Mouse (Mus musculus): Measurements from ENCODE around the gene Arl3. TPM values are rescaled to one million over a fixed set of nuclear protein-coding genes. Genes with fewer than 3 reads are reported as not detected.

Arl3 gene
- polyA plus RNA-seq, 1 experiment: 266 TPM

DNA sequence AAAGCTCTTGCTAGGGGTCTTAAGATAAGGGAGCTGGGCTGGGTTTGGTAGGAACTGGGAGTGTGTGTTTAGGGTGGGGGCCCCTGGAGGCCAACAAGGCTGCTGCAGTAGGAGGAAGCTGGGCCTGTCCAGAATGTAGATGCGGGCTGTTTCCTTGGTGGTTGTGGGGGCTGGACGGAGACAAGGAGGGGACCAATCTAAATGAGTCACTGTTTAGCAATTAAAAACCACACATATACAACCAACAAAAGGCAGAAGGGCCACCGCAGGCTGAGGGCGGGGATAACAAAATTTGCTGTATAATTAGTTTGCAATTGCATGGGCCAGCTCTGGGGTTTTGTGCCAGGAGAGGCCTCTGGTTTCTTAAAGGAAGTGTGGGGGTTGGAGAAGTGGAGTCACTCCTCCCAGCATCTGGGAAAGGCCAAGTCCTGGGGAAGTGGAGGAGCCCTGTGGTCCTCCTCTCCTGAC lies 68.9 kb downstream of the Arl3 start:
- peaks cover 24% of the 10 kb centered on the region for H3K4me1 ChIP-seq (ENCODE audit: control insufficient read depth, insufficient read depth, low read length)
- no peaks in the 10 kb centered on the region for H3K36me3 ChIP-seq (ENCODE audit: control insufficient read depth, insufficient read depth, low read length)
- peak overlapping the region; percentile 62; the same call in 1 of the 2 replicates for H3K27ac ChIP-seq (ENCODE audit: control insufficient read depth, insufficient read depth, low read depth, low read length)
- peak overlapping the region; percentile 68 for H3K4me3 ChIP-seq (ENCODE audit: control insufficient read depth, low read depth, low read length)
- no peak for TF ChIP-seq CTCF (IDR thresholded peaks at IDR 0.05; ENCODE audit: control insufficient read depth, insufficient read depth, insufficient replicate concordance, low read depth, low read length)
- TF ChIP-seq POLR2A (IDR thresholded peaks at IDR 0.05; ENCODE audit: control insufficient read depth, low read depth, low read length): no peak
- no peaks in the 10 kb centered on the region for H3K27me3 ChIP-seq (ENCODE audit: control insufficient read depth, insufficient read depth, low read length)

DNA sequence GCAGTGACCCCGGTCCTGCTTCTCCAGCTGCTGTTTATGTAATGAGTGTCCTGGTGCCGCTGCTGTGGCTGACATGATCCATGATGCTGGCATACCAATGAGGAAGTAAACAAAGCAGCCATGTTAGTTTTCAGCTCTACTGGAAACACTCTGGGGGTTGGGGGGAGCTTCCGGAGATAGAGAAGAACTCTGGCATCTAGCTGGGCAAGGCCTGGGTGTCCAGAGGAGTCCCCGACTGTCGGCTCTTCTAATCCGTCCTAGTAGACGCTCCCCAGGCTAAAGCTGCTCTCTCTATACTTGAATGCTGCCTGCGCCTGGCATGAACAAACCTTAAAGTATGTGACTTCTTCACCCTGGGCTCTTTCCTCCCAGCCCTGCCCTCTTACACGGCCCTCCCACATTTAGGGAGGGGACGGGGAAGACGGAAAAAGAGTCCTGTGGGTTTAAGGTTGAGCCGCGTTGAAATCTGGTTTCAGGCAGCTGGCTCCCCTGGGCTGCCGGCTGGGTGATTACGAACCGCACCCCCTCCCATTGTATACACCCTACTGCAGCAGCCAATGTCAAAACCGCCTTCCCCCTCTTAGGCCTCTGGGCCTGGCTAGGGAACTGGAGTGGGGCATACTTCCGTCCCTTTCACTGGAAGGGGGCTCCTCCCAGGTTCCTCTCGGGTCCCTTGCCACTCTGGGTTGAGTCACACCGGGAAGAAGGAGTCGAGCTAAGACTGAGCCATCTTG lies 69.5 kb downstream of the Arl3 start:
- peak overlapping the region; percentile 62 for H3K27ac ChIP-seq (ENCODE audit: control insufficient read depth, insufficient read depth, low read depth, low read length)
- H3K4me1 ChIP-seq (ENCODE audit: control insufficient read depth, insufficient read depth, low read length): peaks cover 24% of the 10 kb centered on the region
- H3K36me3 ChIP-seq (ENCODE audit: control insufficient read depth, insufficient read depth, low read length): no peaks in the 10 kb centered on the region

DNA sequence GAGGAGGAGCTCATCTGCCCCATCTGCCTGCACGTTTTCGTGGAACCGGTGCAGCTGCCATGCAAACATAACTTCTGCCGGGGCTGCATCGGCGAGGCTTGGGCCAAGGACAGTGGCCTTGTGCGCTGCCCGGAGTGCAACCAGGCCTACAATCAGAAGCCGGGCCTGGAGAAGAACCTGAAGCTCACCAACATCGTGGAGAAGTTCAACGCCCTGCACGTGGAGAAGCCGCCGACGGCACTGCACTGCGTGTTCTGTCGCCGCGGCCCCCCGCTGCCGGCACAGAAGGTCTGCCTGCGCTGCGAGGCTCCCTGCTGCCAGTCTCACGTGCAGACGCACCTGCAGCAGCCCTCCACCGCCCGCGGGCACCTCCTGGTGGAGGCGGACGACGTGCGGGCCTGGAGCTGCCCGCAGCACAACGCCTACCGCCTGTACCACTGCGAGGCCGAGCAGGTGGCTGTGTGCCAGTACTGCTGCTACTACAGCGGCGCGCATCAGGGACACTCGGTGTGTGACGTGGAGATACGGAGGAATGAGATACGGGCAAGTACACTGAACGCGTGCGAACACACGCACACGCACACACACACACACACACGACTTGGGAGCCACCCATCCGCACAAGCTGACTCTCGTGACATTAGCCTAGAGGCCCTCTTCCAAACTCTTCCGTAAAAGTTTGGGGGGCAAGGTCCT lies 70.4 kb downstream of the Arl3 start:
- peaks cover 24% of the 10 kb centered on the region for H3K4me1 ChIP-seq (ENCODE audit: control insufficient read depth, insufficient read depth, low read length)

More for the DNA sequence above, 69.5 kb downstream of the Arl3 start:
- no peaks in the 10 kb centered on the region for H3K27me3 ChIP-seq (ENCODE audit: control insufficient read depth, insufficient read depth, low read length)
- TF ChIP-seq POLR2A (IDR thresholded peaks at IDR 0.05; ENCODE audit: control insufficient read depth, low read depth, low read length) (no peak), CTCF (IDR thresholded peaks at IDR 0.05; ENCODE audit: control insufficient read depth, insufficient read depth, insufficient replicate concordance, low read depth, low read length) (no peak)
- H3K4me3 ChIP-seq (ENCODE audit: control insufficient read depth, low read depth, low read length): peak overlapping the region; percentile 68

DNA sequence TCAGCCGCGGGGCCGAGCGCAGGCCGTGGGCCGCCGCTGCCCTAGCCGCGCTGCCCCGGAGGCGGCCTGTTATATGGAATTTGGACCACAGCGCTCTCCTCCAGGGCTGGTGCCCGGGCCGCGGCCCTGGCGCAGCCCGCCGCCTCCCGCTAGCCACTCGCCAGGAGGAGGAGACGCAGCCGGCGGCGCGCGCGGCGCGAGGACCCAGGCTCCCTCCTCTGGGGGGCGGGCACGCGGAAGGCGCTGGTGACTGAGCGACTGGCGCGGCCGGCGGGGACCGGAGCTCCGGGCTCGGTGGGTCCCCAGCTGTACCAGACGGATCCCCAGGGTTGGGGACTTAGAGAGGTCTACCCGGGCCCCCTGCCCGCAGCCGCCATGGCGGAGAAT lies 70.9 kb downstream of the Arl3 start:
- Histone ChIP-seq H3K4me1 (ENCODE audit: control insufficient read depth, insufficient read depth, low read length) (peaks cover 24% of the 10 kb centered on the region), H3K36me3 (ENCODE audit: control insufficient read depth, insufficient read depth, low read length) (no peaks in the 10 kb centered on the region), H3K4me3 (ENCODE audit: control insufficient read depth, low read depth, low read length) (peak overlapping the region; percentile 68), H3K27me3 (ENCODE audit: control insufficient read depth, insufficient read depth, low read length) (no peaks in the 10 kb centered on the region), H3K27ac (ENCODE audit: control insufficient read depth, insufficient read depth, low read depth, low read length) (peak overlapping the region; percentile 62)
- TF ChIP-seq CTCF (IDR thresholded peaks at IDR 0.05; ENCODE audit: control insufficient read depth, insufficient read depth, insufficient replicate concordance, low read depth, low read length): no peak
- no peak for TF ChIP-seq POLR2A (IDR thresholded peaks at IDR 0.05; ENCODE audit: control insufficient read depth, low read depth, low read length)

More for the DNA sequence above, 70.4 kb downstream of the Arl3 start:
- Histone ChIP-seq H3K36me3 (ENCODE audit: control insufficient read depth, insufficient read depth, low read length) (no peaks in the 10 kb centered on the region), H3K27me3 (ENCODE audit: control insufficient read depth, insufficient read depth, low read length) (no peaks in the 10 kb centered on the region), H3K27ac (ENCODE audit: control insufficient read depth, insufficient read depth, low read depth, low read length) (peak overlapping the region; percentile 62), H3K4me3 (ENCODE audit: control insufficient read depth, low read depth, low read length) (peak overlapping the region; percentile 68)
- TF ChIP-seq POLR2A (IDR thresholded peaks at IDR 0.05; ENCODE audit: control insufficient read depth, low read depth, low read length): peak; percentile 29; the same call in 1 of the 2 replicates
- TF ChIP-seq CTCF (IDR thresholded peaks at IDR 0.05; ENCODE audit: control insufficient read depth, insufficient read depth, insufficient replicate concordance, low read depth, low read length): peak; percentile 23; the same call in 1 of the 2 replicates

DNA sequence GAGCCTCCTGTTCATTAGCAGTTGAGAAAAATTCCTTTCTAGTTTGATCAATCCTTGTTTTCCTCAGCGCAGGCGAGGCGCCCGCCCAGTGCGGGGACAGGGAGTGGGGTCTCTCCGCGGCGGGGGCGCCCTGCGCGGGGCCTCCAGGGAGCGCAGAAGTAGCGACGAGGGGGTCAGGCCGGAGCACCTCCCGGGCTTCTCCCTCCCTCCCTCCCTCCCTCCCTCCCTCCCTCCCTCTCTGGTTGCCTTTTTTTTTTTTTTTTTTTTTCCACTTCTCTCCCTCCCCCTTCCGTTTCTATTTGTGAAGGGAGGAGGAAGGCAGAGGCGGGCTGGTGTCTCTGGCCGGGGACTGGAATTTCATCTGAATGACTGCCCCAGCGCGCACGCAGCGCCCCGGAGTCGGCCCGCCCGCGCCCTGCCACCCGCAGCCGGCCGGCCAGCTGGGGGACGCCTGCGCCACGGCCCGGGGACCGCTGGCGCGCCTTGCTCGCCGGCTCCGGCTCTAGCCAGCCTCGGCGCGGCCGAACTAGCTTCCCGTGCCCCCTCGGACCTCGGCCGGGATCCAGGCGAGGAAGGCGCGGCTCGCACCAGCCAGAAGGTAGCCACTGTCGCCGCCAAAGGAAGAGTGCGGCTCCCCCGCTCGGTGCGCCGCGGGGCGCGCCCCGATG lies 71.5 kb downstream of the Arl3 start, which contains the start of gene Trim8:
Gene Trim8, plus strand, starts transcription at position 302 of the 668 bp plus-strand sequence.
- TF ChIP-seq POLR2A (IDR thresholded peaks at IDR 0.05; ENCODE audit: control insufficient read depth, low read depth, low read length) (no peak), CTCF (IDR thresholded peaks at IDR 0.05; ENCODE audit: control insufficient read depth, insufficient read depth, insufficient replicate concordance, low read depth, low read length) (no peak)
- Histone ChIP-seq H3K27me3 (ENCODE audit: control insufficient read depth, insufficient read depth, low read length) (no peaks in the 10 kb centered on the region), H3K4me3 (ENCODE audit: control insufficient read depth, low read depth, low read length) (peak within 1 kb of the TSS; percentile 94), H3K36me3 (ENCODE audit: control insufficient read depth, insufficient read depth, low read length) (no peaks in the 10 kb centered on the region), H3K4me1 (ENCODE audit: control insufficient read depth, insufficient read depth, low read length) (peaks cover 24% of the 10 kb centered on the region), H3K27ac (ENCODE audit: control insufficient read depth, insufficient read depth, low read depth, low read length) (peak within 1 kb of the TSS; percentile 62)

- Histone ChIP-seq H3K4me3 (ENCODE audit: control insufficient read depth, low read depth, low read length) (peak overlapping the region; percentile 94), H3K36me3 (ENCODE audit: control insufficient read depth, insufficient read depth, low read length) (no peaks in the 10 kb centered on the region), H3K27ac (ENCODE audit: control insufficient read depth, insufficient read depth, low read depth, low read length) (peak overlapping the region; percentile 59), H3K27me3 (ENCODE audit: control insufficient read depth, insufficient read depth, low read length) (no peaks in the 10 kb centered on the region), H3K4me1 (ENCODE audit: control insufficient read depth, insufficient read depth, low read length) (peaks cover 24% of the 10 kb centered on the region)
- TF ChIP-seq POLR2A (IDR thresholded peaks at IDR 0.05; ENCODE audit: control insufficient read depth, low read depth, low read length): no peak
- TF ChIP-seq CTCF (IDR thresholded peaks at IDR 0.05; ENCODE audit: control insufficient read depth, insufficient read depth, insufficient replicate concordance, low read depth, low read length): no peak
Measured at GRCm38 (mm10) chr19:46500581-46501341, 72.2 kb downstream of the Arl3 start.
